Mouse (Mus musculus): ENCODE measurements around the gene Asic4.

Asic4 gene

DNA sequence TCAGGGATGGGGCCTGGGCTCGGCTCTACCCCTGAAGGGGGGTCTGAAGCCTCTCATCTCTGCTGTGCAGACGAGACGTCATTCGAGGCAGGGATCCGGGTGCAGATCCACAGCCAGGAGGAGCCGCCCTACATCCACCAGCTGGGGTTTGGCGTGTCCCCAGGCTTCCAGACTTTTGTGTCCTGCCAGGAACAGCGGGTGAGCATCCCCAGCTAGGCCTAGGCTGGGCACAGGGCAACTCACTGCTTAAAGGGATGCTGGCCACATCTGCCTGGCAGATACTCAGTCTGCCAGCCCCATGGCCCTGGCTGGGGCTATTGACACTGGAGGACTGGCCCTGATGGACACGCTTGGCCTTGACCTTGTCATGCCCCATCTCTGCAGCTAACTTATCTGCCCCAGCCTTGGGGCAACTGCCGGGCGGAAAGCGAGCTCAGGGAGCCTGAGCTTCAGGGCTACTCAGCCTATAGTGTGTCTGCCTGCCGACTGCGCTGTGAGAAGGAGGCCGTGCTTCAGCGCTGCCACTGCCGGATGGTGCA, 19.1 kb downstream of the Asic4 start:
- DNase-seq: no peak

DNA sequence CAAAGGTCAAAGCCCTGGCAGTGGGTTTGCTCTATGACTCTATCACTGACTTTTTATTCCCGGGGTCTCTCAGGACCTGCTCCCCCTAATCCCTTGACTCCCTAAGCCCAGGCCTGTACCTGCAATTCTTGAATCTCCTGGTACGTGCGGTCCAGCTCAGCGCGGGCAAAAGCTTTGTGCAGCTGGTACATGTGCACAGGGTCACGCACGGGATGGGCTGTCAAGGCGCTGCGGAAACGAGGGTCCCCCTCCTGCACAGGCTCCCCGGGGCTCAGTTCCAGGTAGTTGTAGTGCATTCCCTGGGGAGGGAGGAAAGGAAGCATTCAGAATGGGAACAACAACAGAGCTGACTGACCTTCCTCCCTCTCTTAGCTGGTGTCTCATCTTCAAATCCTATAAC, 26.2 kb downstream of the Asic4 start:
- no peak for DNase-seq

GRCm38 (mm10) chr1:75477264-75477965, 27.2 kb downstream of the Asic4 start:
- peak; percentile 85 for DNase-seq

DNA sequence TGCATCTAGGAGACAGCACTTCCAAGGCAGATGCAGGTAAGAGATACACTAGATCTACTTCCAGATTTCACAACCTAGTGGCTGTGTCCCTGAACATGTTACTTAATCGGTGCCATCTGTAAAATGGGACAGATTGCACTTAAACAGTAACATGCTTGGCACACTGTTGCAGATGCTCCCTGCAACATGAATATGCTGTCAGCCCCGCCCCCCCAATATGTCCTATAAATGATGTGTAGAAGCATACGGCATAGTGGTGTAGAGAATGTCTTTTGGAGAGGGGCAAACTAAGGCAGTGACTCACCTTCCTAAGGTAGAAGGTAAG, 27.7 kb downstream of the Asic4 start:
- no peak for DNase-seq

DNA sequence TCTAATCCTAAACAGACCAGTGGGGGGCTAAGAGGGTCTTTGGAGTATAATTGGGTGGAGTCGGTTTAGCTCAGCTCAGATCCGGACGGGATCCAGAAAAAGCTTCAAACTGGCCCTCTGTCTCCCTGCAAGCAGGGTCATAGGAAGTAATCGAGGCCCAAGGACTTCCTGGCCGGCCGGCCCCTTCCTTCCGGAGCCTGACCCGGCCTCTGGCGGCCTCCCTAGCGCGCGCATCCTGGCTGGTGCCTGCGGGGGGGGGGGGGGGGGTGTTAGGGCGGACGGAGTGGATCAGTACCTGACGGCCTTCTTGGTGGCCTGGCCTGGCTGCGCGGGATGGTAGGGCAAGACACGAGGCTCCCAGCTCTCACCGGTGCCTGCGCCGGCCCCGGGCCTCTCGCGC, 28.3 kb downstream of the Asic4 start:
- DNase-seq: peak; percentile 45

GRCm38 (mm10) chr1:75478916-75479634, 28.8 kb downstream of the Asic4 start, which contains the start of the genes Chpf and Tmem198:
Gene Chpf (minus strand): TSS chr1:75479307.
Gene Tmem198 (plus strand): TSS chr1:75479532.
- DNase-seq: peak; percentile 99

GRCm38 (mm10) chr1:75479635-75479989, 29.4 kb downstream of the Asic4 start:
- no peak for DNase-seq

GRCm38 (mm10) chr1:75480036-75480435, 29.8 kb downstream of the Asic4 start:
- DNase-seq: no peak

- no peak for DNase-seq
Measured at GRCm38 (mm10) chr1:75480735-75481134, 30.5 kb downstream of the Asic4 start.

DNA sequence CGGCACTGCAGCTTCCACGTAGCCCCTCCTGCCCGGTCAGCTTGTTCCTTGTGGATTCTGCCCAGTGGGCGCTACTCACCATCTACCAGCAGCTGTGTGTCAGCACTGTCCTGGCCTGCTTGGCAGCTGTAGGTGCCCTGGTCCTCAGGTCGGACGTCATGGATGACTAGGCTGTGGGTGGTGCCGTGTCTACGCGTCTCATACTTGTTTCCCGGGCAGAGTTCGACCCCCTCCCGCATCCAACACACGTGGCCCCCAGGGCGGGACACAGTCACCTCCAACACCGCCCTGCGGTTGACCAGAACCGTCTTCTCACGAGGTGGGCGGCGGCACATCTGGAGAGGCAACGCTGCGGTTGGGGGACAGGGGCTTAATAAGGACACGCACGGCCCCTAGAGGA, 36.3 kb downstream of the Asic4 start:
- DNase-seq: peak; percentile 36

GRCm38 (mm10) chr1:75487040-75487404, 36.8 kb downstream of the Asic4 start:
- peak; percentile 32 for DNase-seq

DNA sequence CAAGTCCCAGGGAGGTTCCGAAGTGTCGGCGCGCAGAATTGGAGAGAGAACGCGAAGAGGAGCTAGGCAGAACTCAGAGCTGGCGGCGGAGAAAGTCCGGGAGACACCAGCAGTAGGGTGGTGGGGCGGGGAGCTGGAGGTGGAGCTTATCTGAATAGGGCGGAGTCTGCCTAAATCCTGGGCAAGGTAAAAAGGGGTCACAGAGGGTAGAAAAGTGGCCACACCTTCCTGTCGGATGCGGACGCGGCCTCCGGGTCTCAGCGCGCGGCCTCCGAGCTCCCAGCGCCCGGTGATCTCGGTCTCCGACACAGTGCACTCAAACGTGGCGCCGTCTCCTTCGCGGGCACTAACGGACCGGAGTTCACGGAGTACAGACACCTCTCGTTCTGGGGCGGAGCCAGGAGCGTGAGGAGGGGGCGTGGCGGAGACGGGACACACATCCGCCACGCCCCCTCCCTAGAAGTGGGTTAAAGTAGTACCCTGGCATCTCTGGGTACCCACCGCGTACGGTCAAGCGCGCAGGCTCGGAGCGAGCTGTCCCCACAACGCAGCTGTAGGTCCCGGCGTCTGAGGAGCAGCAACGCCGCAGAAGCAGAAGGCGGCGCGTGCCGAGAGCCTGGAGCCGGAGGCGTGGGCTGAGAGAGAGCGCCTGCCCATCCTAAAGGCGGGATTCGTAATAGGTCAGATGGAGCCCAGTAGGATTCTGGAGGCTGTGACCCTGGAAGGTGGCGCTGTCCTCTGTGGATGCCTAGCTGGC, 37.3 kb downstream of the Asic4 start:
- peak; percentile 89 for DNase-seq

- DNase-seq: no peak
Measured at GRCm38 (mm10) chr1:75490785-75491551, 40.7 kb downstream of the Asic4 start.

DNA sequence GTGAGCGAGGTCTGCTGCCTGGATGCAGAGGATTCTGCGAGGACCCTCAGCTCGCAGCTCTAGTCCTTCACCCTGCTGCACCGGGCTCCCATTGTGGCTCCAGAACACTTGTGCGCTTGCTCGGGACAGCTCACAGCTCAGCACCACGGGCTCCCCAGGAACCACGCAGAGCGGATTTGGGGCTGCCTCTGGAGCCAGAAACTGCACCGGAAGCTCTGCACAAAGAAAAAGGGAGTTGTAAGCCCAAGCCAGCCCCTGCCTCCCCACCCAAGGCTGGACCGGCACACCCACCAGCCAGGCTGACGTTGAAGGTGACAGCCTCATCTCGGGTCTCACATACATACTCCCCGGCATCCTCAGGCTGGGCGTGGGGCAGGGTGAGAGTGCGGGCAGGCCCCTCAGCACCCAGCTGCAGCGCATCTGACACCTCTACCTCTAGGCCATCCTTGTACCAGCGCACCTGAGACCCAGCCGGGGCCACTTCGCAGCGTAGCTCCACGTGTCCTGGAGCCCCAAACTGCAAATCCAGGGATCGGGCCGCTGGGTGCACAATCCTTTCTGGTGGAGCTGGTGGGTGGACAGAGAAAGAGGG, 42.4 kb downstream of the Asic4 start:
- DNase-seq: no peak

DNA sequence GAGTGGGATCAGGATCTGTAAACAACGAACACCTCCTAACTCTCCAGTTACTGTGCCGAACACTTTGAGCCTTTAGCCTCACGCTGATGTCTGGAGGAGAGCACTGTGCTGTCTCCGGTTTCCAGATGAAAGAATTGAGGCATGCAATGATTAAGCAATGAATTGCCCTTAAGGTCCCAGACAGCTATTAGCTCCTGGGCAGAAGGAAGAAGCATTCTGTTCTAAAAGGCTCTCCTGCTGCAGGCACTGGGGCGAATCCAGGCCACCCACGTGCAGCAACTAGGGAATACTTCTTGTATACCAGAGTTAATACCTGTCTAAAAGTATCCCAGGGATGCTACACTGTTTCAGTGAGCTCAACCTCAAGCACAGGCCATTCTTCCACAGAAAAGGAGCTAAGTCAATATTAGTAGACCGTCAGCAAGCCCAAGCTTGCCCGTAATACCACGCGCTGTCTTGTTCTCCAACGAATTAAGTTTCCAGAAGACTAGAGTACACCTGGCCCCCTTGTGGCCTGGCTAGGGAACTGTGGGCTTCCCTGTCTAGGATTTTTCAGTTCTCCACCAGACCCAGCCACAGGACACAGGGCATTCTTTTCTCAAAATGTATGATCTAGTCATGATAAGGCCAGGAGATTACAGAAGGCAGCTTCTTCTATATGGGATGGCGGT, 44.8 kb downstream of the Asic4 start:
- peak; percentile 73 for DNase-seq

GRCm38 (mm10) chr1:75498897-75499296, 48.7 kb downstream of the Asic4 start:
- DNase-seq: no peak

- DNase-seq: no peak
Measured at GRCm38 (mm10) chr1:75499441-75499840, 49.2 kb downstream of the Asic4 start.

GRCm38 (mm10) chr1:75501905-75502304, 51.7 kb downstream of the Asic4 start:
- no peak for DNase-seq

DNA sequence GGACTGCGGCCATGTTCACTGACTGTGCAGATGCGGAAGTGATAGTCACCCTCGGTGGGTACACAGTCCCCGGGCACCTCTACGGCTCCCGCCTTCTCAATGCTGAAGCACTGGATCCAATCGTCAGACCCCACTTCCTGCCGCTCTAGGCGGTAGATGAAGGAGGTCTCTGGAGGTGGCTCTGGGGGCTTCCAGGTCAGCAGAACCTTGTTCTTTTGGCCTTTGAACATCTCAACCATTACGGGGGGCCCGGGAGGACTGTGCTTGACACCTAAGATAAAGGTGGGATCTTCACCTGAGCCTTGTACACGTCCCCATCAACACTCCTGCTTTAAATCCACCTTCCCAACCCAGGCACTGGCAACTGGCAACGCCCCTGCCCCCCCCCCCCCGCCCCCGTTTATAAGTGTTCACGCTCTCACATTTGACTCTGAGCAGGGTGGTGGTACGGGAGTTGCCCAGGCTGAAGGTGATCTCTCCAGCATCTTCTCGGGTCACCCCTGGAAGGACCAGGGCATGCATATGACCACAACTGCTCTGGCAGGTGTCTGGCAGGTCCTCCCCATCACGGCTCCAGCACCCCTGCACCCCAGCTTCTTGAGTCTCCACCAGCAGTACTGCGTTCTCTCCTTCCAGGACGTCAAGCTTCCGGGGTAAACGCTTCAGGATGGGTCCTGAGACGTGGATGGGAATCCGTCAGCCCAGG, 52.9 kb downstream of the Asic4 start:
- DNase-seq: no peak

GRCm38 (mm10) chr1:75503651-75503980, 53.4 kb downstream of the Asic4 start:
- no peak for DNase-seq
